Mouse (Mus musculus): ENCODE results near the gene Ccdc28a. TPM values are rescaled to one million over a fixed set of nuclear protein-coding genes. Genes with fewer than 3 reads are reported as not detected.

Ccdc28a gene
- total and polyA plus RNA-seq, 3 experiments = 11.7 to 27.7 (median 17.0) TPM

DNA sequence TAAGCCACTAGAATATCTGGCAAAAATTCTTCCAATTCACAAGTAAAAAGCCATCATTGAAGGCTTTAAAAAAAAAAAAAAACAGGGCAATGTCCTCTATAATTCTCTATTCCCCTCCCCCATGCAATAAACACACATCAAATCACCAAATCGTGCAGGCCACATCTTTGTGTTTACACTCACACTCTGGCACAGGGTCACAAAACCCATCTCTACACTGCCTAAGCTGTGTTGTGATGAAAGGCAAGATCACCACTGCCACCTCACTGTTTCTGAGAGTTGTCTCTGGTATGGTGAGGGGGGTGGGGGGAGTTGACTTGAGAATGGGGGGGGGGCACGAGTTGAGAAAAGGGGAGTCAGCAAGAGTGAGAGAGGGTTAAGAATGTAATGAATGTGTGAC, 57.5 kb downstream of the Ccdc28a start:
- intact Hi-C loops (cut with DNase I) = no loop called here
- H3K27me3 ChIP-seq (ENCODE audit: control insufficient read depth, insufficient read depth, low read length) = no peaks in the 10 kb centered on the region

GRCm38 (mm10) chr10:18176722-18177121, 58.1 kb downstream of the Ccdc28a start:
- 73% methylated on average over 7 of the region's 7 CpGs for WGBS
- intact Hi-C loops (cut with DNase I) = no loop called here
- Histone ChIP-seq H3K4me1 (ENCODE audit: control insufficient read depth, insufficient read depth, low read length) (no peaks in the 10 kb centered on the region), H3K79me2 (replicated peaks; ENCODE audit: control insufficient read depth, insufficient read depth, low read length) (no peaks in the 10 kb centered on the region), H3K27me3 (ENCODE audit: control insufficient read depth, insufficient read depth, low read length) (no peaks in the 10 kb centered on the region), H3K4me3 (no peak overlapping the region), H3K27ac (no peak overlapping the region), H3K9ac (ENCODE audit: low read depth, low read length) (no peak overlapping the region), H3K36me3 (ENCODE audit: control insufficient read depth, insufficient read depth, low read length) (no peaks in the 10 kb centered on the region)
- no peak for TF ChIP-seq EP300 (IDR thresholded peaks at IDR 0.05; ENCODE audit: insufficient read depth, low read depth, low read length)
- TF ChIP-seq POLR2A (IDR thresholded peaks at IDR 0.05; ENCODE audit: insufficient read depth, low read depth, low read length) = no peak
- TF ChIP-seq CTCF (IDR thresholded peaks at IDR 0.05) = no peak
- DNase-seq = no peak

More for the DNA sequence above, 57.5 kb downstream of the Ccdc28a start:
- no peaks in the 10 kb centered on the region for H3K36me3 ChIP-seq (ENCODE audit: control insufficient read depth, insufficient read depth, low read length)
- H3K79me2 ChIP-seq (replicated peaks; ENCODE audit: control insufficient read depth, insufficient read depth, low read length) = no peaks in the 10 kb centered on the region
- no peak overlapping the region for H3K27ac ChIP-seq
- H3K4me3 ChIP-seq = no peak overlapping the region
- WGBS = 59% methylated on average over 2 of the region's 2 CpGs
- TF ChIP-seq POLR2A (IDR thresholded peaks at IDR 0.05; ENCODE audit: insufficient read depth, low read depth, low read length) (no peak), CTCF (IDR thresholded peaks at IDR 0.05) (no peak), EP300 (IDR thresholded peaks at IDR 0.05; ENCODE audit: insufficient read depth, low read depth, low read length) (no peak)
- H3K9ac ChIP-seq (ENCODE audit: low read depth, low read length) = no peak overlapping the region
- no peaks in the 10 kb centered on the region for H3K4me1 ChIP-seq (ENCODE audit: control insufficient read depth, insufficient read depth, low read length)
- no peak for DNase-seq

DNA sequence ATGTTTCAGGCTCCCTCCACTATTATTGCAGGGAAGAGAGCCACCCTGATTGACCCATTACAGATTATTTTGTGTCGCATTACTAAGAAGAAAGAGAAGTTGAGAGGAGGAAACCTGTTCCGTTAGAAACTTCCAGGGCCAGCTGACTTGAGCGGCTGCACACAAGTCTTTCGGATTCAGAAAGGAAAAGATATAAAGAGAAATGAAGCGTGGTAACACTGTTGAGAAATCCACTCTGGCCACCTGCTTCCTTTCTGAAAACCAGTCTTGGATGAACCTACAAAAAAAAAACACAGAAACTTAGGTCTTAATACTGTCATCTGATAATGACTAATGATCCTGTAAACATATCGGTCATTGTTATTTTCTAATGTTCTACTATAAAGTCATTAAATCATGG, 59.7 kb downstream of the Ccdc28a start:
- TF ChIP-seq EP300 (IDR thresholded peaks at IDR 0.05; ENCODE audit: insufficient read depth, low read depth, low read length) (no peak), POLR2A (IDR thresholded peaks at IDR 0.05; ENCODE audit: insufficient read depth, low read depth, low read length) (no peak), CTCF (IDR thresholded peaks at IDR 0.05) (no peak)
- 83% methylated on average over 6 of the region's 6 CpGs for WGBS
- H3K36me3 ChIP-seq (ENCODE audit: control insufficient read depth, insufficient read depth, low read length) = no peaks in the 10 kb centered on the region
- no peaks in the 10 kb centered on the region for H3K4me1 ChIP-seq (ENCODE audit: control insufficient read depth, insufficient read depth, low read length)
- no peaks in the 10 kb centered on the region for H3K79me2 ChIP-seq (replicated peaks; ENCODE audit: control insufficient read depth, insufficient read depth, low read length)
- DNase-seq = no peak
- no peak overlapping the region for H3K9ac ChIP-seq (ENCODE audit: low read depth, low read length)
- H3K27ac ChIP-seq = no peak overlapping the region
- intact Hi-C loops (cut with DNase I) = no loop called here
- no peak overlapping the region for H3K4me3 ChIP-seq
- no peaks in the 10 kb centered on the region for H3K27me3 ChIP-seq (ENCODE audit: control insufficient read depth, insufficient read depth, low read length)

Other genes starting within 250 kb of the Ccdc28a start
- gene Abracl, start 211.7 kb downstream of the Ccdc28a start, total RNA-seq (2021) = 10 to 100 TPM; 25.3 to 27.0 TPM
- 13.9 and 20.7 TPM in 2 replicates for gene Abracl, start 211.7 kb downstream of the Ccdc28a start, polyA plus RNA-seq (2012; rRNA removed)
- 10 to 100 TPM; 28.3 to 31.9 TPM for gene Reps1, start 179.1 kb downstream of the Ccdc28a start, total RNA-seq (2021)
- gene Reps1, start 179.1 kb downstream of the Ccdc28a start, polyA plus RNA-seq (2012; rRNA removed) = 34.1 and 44.6 TPM in 2 replicates
- not detected for gene Ect2l, start 24.1 kb downstream of the Ccdc28a start, total RNA-seq (2021)
- 0.20 and 0.29 TPM in 2 replicates for gene Ect2l, start 24.1 kb downstream of the Ccdc28a start, polyA plus RNA-seq (2012; rRNA removed)
- 10 to 100 TPM; 15.8 to 17.4 TPM for gene Nhsl1, start 84.0 kb upstream of the Ccdc28a start, total RNA-seq (2021)
- 6.8 and 9.8 TPM in 2 replicates for gene Nhsl1, start 84.0 kb upstream of the Ccdc28a start, polyA plus RNA-seq (2012; rRNA removed)

Data from heart, adult 2 months (tissue).